Mouse (Mus musculus): ENCODE results near the gene Gm12185. TPM values are rescaled to one million over a fixed set of nuclear protein-coding genes. Genes with fewer than 3 reads are reported as not detected.
"Not testable (repeated sequence)": the region's sequence is repeated elsewhere in the genome, so short reads cannot be mapped to it uniquely, and the experiment has no call there.

The Gm12185 gene
- polyA plus RNA-seq, 1 experiment from 2014 or later, result not detected

- no peak within 1 kb of the TSS for H3K4me2 ChIP-seq
These were observed 90.0 kb downstream of the Gm12185 start, which contains the start of gene Gm5431 for GRCm38 (mm10) chr11:48902021-48902420. Gm5431 (minus strand) TSS chr11:48902214.

GRCm38 (mm10) chr11:48901567-48901930 lies 90.5 kb downstream of the Gm12185 start:
- not testable (repeated sequence) for ATAC-seq (ENCODE audit: insufficient number of reproducible peaks, low FRiP score, low TSS enrichment, low read depth); H3K4me3 ChIP-seq; H3K4me2 ChIP-seq; H3K9ac ChIP-seq; H3K9me3 ChIP-seq; H3K36me3 ChIP-seq; H3K27ac ChIP-seq; H3K27me3 ChIP-seq; H3K4me1 ChIP-seq
- 89% methylated on average over 1 of the region's 1 CpGs for WGBS

More at GRCm38 (mm10) chr11:48902021-48902420, 90.0 kb downstream of the Gm12185 start, which contains the start of gene Gm5431:
- Histone ChIP-seq H3K4me1 (no peaks in the 10 kb centered on the region), H3K27me3 (no peaks in the 10 kb centered on the region), H3K36me3 (no peaks in the 10 kb centered on the region), H3K27ac (no peak within 1 kb of the TSS), H3K9me3 (no peaks in the 10 kb centered on the region), H3K9ac (no peak within 1 kb of the TSS), H3K4me3 (no peak within 1 kb of the TSS)
- ATAC-seq (ENCODE audit: insufficient number of reproducible peaks, low FRiP score, low TSS enrichment, low read depth), result no peak
- WGBS, result 67% methylated on average over 2 of the region's 2 CpGs

GRCm38 (mm10) chr11:48900654-48901566 lies 91.1 kb downstream of the Gm12185 start:
- H3K4me1 ChIP-seq; H3K4me3 ChIP-seq; ATAC-seq (ENCODE audit: insufficient number of reproducible peaks, low FRiP score, low TSS enrichment, low read depth); H3K9me3 ChIP-seq; H3K4me2 ChIP-seq; H3K27ac ChIP-seq; H3K27me3 ChIP-seq; H3K36me3 ChIP-seq; H3K9ac ChIP-seq: not testable (repeated sequence)
- WGBS, result 78% methylated on average over 6 of the region's 6 CpGs

GRCm38 (mm10) chr11:48898812-48899431 lies 93.1 kb downstream of the Gm12185 start:
- Histone ChIP-seq H3K36me3 (no peaks in the 10 kb centered on the region), H3K9ac (no peak overlapping the region), H3K9me3 (no peaks in the 10 kb centered on the region), H3K27me3 (no peaks in the 10 kb centered on the region), H3K4me1 (no peaks in the 10 kb centered on the region), H3K4me3 (no peak overlapping the region), H3K27ac (no peak overlapping the region), H3K4me2 (no peak overlapping the region)
- WGBS, result 55% methylated on average over 2 of the region's 2 CpGs
- ATAC-seq (ENCODE audit: insufficient number of reproducible peaks, low FRiP score, low TSS enrichment, low read depth), result no peak

GRCm38 (mm10) chr11:48876680-48877079 lies 115.3 kb downstream of the Gm12185 start:
- ATAC-seq (ENCODE audit: insufficient number of reproducible peaks, low FRiP score, low TSS enrichment, low read depth), result no peak
- no peak overlapping the region for H3K4me2 ChIP-seq

GRCm38 (mm10) chr11:48875343-48875837 lies 116.6 kb downstream of the Gm12185 start:
- 59% methylated on average over 1 of the region's 1 CpGs for WGBS
- H3K27ac ChIP-seq, H3K9ac ChIP-seq: not testable (repeated sequence)

More at GRCm38 (mm10) chr11:48876680-48877079, 115.3 kb downstream of the Gm12185 start:
- H3K27me3 ChIP-seq, result no peaks in the 10 kb centered on the region
- peaks cover 12% of the 10 kb centered on the region for H3K4me1 ChIP-seq
- H3K36me3 ChIP-seq, result no peaks in the 10 kb centered on the region
- H3K27ac ChIP-seq, result no peak overlapping the region
- 97% methylated on average over 1 of the region's 1 CpGs for WGBS
- no peak overlapping the region for H3K9ac ChIP-seq
- no peak overlapping the region for H3K4me3 ChIP-seq
- H3K9me3 ChIP-seq, result no peaks in the 10 kb centered on the region

DNA sequence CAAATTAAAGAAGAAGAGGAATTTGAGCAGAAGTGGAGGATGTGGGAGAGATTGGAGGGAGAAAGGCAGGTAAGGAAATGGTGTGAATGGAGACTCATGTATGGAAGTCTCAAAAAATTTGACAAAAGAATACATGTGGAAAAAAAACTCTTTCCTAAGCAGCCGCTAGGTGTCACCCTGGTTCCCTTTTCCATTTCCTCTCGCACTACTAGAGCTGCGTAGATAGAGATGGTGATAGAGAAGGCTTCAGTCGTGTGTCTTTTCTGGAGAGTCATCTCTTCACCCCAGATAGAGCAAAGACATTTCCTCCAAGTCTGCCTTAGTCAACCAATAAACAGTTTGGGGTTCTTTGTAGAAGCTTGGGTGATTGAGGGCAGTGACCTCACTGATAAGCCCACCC lies 117.6 kb downstream of the Gm12185 start:
- H3K9me3 ChIP-seq, result no peaks in the 10 kb centered on the region
- H3K4me3 ChIP-seq, result no peak overlapping the region
- no peak overlapping the region for H3K4me2 ChIP-seq
- no peak overlapping the region for H3K27ac ChIP-seq
- no peak overlapping the region for H3K9ac ChIP-seq
- WGBS, result 2% methylated on average over 4 of the region's 4 CpGs
- no peak for ATAC-seq (ENCODE audit: insufficient number of reproducible peaks, low FRiP score, low TSS enrichment, low read depth)
- no peaks in the 10 kb centered on the region for H3K27me3 ChIP-seq
- no peaks in the 10 kb centered on the region for H3K36me3 ChIP-seq
- peaks cover 16% of the 10 kb centered on the region for H3K4me1 ChIP-seq

More at GRCm38 (mm10) chr11:48875343-48875837, 116.6 kb downstream of the Gm12185 start:
- H3K4me1 ChIP-seq, result peaks cover 15% of the 10 kb centered on the region
- H3K27me3 ChIP-seq; H3K4me3 ChIP-seq; H3K9me3 ChIP-seq; H3K36me3 ChIP-seq; ATAC-seq (ENCODE audit: insufficient number of reproducible peaks, low FRiP score, low TSS enrichment, low read depth); H3K4me2 ChIP-seq: not testable (repeated sequence)

DNA sequence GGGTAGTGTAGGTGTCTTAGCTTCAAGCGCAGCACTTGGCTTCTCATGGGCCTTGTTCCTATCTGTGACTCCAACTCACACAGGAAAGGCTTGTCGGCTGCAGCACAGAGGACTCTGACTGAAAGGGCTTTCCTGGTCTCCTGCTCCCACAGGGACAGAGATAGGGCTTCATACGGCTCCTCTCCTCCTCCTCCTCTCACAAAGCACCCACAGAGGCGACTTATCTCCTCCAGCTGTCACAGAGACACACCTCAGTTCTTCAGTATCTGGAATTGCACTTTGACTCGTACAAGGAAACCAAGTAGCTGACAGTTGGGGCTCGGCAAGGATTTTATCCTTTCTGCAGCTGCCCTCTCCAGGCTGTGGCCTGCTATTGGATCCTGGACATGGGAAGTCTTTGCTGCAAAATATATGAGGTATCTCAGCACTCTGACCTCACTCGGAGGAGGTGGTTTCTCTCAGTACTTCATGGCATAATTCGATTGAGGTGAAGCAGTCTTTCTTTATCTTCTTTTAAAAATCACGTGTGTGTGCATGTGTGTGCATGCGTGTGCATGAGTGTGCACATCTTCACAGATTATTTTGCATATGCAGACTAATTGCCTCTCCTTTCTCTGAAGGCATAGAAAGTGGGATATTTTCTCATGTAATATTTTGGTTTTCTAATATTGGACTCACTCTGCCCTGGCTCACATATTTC lies 118.3 kb downstream of the Gm12185 start:
- H3K4me2 ChIP-seq, result no peak overlapping the region
- 71% methylated on average over 10 of the region's 10 CpGs for WGBS
- no peak overlapping the region for H3K27ac ChIP-seq
- ATAC-seq (ENCODE audit: insufficient number of reproducible peaks, low FRiP score, low TSS enrichment, low read depth), result no peak
- no peak overlapping the region for H3K9ac ChIP-seq
- no peak overlapping the region for H3K4me3 ChIP-seq
- no peaks in the 10 kb centered on the region for H3K36me3 ChIP-seq
- peaks cover 20% of the 10 kb centered on the region for H3K4me1 ChIP-seq
- no peaks in the 10 kb centered on the region for H3K27me3 ChIP-seq
- H3K9me3 ChIP-seq, result no peaks in the 10 kb centered on the region

GRCm38 (mm10) chr11:48872695-48873300 lies 119.2 kb downstream of the Gm12185 start:
- no peak overlapping the region for H3K9ac ChIP-seq
- no peak overlapping the region for H3K4me3 ChIP-seq
- 85% methylated on average over 7 of the region's 7 CpGs for WGBS
- H3K27ac ChIP-seq, result 0 out of 2 replicates have a peak overlapping the region, but pooled peaks have one; percentile 6
- H3K36me3 ChIP-seq, result no peaks in the 10 kb centered on the region
- peaks cover 20% of the 10 kb centered on the region for H3K4me1 ChIP-seq
- no peak overlapping the region; the same call in 1 of the 2 replicates for H3K4me2 ChIP-seq
- no peaks in the 10 kb centered on the region for H3K27me3 ChIP-seq
- no peak for ATAC-seq (ENCODE audit: insufficient number of reproducible peaks, low FRiP score, low TSS enrichment, low read depth)
- no peaks in the 10 kb centered on the region for H3K9me3 ChIP-seq

- H3K36me3 ChIP-seq, result no peaks in the 10 kb centered on the region
- peak overlapping the region; percentile 48 for H3K4me3 ChIP-seq
- peak overlapping the region; percentile 37 for H3K9ac ChIP-seq
- H3K4me1 ChIP-seq, result peaks cover 20% of the 10 kb centered on the region
- H3K9me3 ChIP-seq, result no peaks in the 10 kb centered on the region
- WGBS, result 13% methylated on average over 17 of the region's 17 CpGs
- no peak for ATAC-seq (ENCODE audit: insufficient number of reproducible peaks, low FRiP score, low TSS enrichment, low read depth)
- H3K27ac ChIP-seq, result peak overlapping the region; percentile 72
- peak overlapping the region; percentile 69 for H3K4me2 ChIP-seq
- H3K27me3 ChIP-seq, result no peaks in the 10 kb centered on the region
These were observed 120.0 kb downstream of the Gm12185 start for GRCm38 (mm10) chr11:48871817-48872541.
